Mouse (Mus musculus) urinary bladder, postnatal 25 days (tissue): ENCODE data around the gene Usp43.

Experiments used
- DNase-seq: peaks from one replicate; pipeline ENCODE4 v3.0.0; 2022; ENCODE audit warnings: low spot score

Usp43 gene

DNA sequence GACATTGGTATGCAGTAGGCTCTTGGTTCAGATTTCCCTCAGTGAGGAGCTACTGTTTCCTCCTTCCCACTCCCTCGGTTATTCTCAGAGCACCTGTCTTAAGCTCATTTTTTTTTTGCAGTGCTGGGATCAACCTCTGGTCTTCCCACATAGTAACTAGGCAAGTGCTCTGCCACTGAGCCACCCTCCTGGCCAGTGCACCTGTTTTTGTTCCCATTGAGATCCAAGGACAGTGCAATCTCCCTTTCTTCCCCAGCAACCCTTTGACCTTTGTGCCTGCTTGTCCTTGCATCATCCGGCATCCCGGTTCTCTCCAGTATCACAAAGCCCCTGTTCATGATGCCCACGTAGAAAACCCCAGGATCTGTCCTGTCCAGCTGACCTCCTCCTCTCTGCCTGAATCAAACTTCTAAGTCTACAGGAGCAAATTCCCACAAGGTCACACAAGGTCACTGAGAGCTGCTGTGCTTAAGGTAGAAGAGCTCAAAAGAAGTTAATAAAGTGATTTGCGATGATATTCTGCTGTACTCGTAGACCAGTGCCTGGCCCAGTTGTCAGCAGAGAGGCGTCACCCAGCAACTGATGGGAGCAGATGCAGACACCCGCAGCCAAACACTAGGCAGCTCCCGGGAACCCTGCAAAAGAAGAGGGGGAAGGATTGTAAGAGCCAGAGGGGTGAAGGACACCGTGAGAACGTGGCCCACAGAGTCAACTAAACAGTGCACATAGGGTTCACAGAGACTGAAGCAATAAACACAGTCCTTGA lies 114.9 kb downstream of the Usp43 start:
- DNase-seq, result no peak

DNA sequence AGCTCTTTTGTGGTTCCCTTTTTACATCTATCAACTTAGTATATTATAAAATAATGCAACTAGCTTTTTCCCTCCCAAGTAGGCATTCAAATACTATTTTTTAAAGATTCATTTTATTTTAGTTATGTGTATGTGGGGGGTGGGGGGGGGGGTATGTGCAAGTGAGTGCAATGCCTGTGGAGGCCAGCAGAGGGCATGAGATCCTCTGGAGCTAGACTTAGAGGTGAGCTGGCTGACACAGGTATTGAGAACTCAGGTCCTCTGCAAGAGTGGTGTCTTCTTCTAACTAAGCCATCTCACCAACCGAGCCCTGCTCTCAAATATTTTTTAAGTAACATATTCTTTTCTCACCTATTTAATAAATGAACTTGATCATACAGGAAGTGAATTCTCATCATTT lies 116.4 kb downstream of the Usp43 start:
- no peak for DNase-seq
